Mouse (Mus musculus) ES-Bruce4 (cell line): ENCODE results near the gene Maz.

ENCODE experiments used
- CTCF ChIP-seq: IDR thresholded peaks from one replicate; pipeline ENCODE4 v1.8.1; 2011; ENCODE audit warnings: low read depth, low read length
- EP300 ChIP-seq: IDR thresholded peaks from 2 replicates; pipeline ENCODE4 v1.6.1; 2011; ENCODE audit warnings: low read depth, low read length; ENCODE audit not compliant: insufficient read depth
- POLR2A ChIP-seq: IDR thresholded peaks from one replicate; pipeline ENCODE4 v1.8.1; 2011; ENCODE audit warnings: low read length; ENCODE audit not compliant: insufficient read depth

DNA sequence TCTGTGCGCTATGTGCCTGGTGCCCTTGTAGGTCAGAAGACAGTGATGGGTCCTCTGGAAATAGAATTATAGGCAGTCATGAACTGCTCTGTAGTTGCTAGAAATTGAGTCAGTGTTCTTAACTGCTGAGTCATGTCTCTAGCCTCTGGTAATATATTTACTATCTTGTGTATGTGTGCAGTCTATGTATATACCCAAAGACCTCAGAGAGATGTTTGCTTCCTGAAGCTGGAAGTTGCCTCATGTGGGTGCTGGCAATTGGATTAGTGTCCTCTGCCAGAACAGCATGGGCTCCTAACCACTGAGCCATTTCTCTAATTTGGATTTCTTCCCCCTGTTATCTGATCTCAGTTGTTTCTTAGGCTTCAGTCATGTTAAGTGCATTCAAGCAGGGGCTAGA is 3.3 kb upstream of the Maz start:
- TF ChIP-seq EP300 (no peak), POLR2A (no peak), CTCF (no peak)
